Mouse (Mus musculus) E14TG2a.4 (cell line): ENCODE measurements around the gene Ccl5.

Experiments
- CTCF ChIP-seq: conservative IDR thresholded peaks from 2 replicates; pipeline ENCODE4 v1.5.1; 2014; ENCODE audit warnings: low read length
- NANOG ChIP-seq: IDR thresholded peaks from 2 replicates; pipeline ENCODE4 v1.6.1; 2014; ENCODE audit warnings: borderline replicate concordance, low read length, mixed read lengths

- TF ChIP-seq CTCF (no peak), NANOG (no peak)
Measured at GRCm38 (mm10) chr11:83536831-83537230, 6.5 kb upstream of the Ccl5 start.
